Mouse (Mus musculus) cerebellum, adult 18-20 months (tissue): ENCODE data around the gene Psapl1.
"Not testable (repeated sequence)": the region's sequence is repeated elsewhere in the genome, so short reads cannot be mapped to it uniquely, and the experiment has no call there.

Experiments
- DNase-seq, 2 experiments: peaks; one replicate each; pipeline ENCODE4 v3.0.0; 2021

The Psapl1 gene

GRCm38 (mm10) chr5:36205397-36205796, 1.6 kb downstream of the Psapl1 start:
- no peak for DNase-seq

- no peak for DNase-seq
These were observed 5.0 kb downstream of the Psapl1 start for GRCm38 (mm10) chr5:36208803-36209202.

- DNase-seq: no peak
These were observed 9.5 kb downstream of the Psapl1 start for GRCm38 (mm10) chr5:36213310-36213709.

- DNase-seq: no peak
These were observed 16.3 kb downstream of the Psapl1 start for GRCm38 (mm10) chr5:36220105-36220504.

GRCm38 (mm10) chr5:36220626-36221025, 16.8 kb downstream of the Psapl1 start:
- DNase-seq: no peak

- DNase-seq: peak; percentile 32 to 41
These were observed 20.0 kb downstream of the Psapl1 start for GRCm38 (mm10) chr5:36223787-36224186.

- no peak for DNase-seq
These were observed 22.0 kb downstream of the Psapl1 start for GRCm38 (mm10) chr5:36225855-36226254.

- no peak for DNase-seq
These were observed 22.5 kb downstream of the Psapl1 start for GRCm38 (mm10) chr5:36226296-36226695.

- no peak for DNase-seq
These were observed 24.9 kb downstream of the Psapl1 start for GRCm38 (mm10) chr5:36228405-36229370.

- no peak for DNase-seq
These were observed 26.5 kb downstream of the Psapl1 start for GRCm38 (mm10) chr5:36230301-36230780.

- DNase-seq: not testable (repeated sequence)
These were observed 33.7 kb downstream of the Psapl1 start for GRCm38 (mm10) chr5:36237526-36237925.

- DNase-seq: no peak
These were observed 44.2 kb downstream of the Psapl1 start for GRCm38 (mm10) chr5:36248022-36248421.

GRCm38 (mm10) chr5:36252746-36253504, 49.1 kb downstream of the Psapl1 start:
- DNase-seq: no peak

GRCm38 (mm10) chr5:36254642-36255516, 51.1 kb downstream of the Psapl1 start:
- no peak for DNase-seq
